Mouse (Mus musculus): ENCODE data around the gene Camk2n2. TPM values are rescaled to one million over a fixed set of nuclear protein-coding genes. Genes with fewer than 3 reads are reported as not detected.
A peak's percentile ranks its signal among the peaks of the same experiment; 100 is the strongest.
"Not testable (repeated sequence)": the region's sequence is repeated elsewhere in the genome, so short reads cannot be mapped to it uniquely, and the experiment has no call there.

The Camk2n2 gene
- 2.9 and 3.6 TPM in 2 replicates for polyA plus RNA-seq (2012; rRNA removed)

DNA sequence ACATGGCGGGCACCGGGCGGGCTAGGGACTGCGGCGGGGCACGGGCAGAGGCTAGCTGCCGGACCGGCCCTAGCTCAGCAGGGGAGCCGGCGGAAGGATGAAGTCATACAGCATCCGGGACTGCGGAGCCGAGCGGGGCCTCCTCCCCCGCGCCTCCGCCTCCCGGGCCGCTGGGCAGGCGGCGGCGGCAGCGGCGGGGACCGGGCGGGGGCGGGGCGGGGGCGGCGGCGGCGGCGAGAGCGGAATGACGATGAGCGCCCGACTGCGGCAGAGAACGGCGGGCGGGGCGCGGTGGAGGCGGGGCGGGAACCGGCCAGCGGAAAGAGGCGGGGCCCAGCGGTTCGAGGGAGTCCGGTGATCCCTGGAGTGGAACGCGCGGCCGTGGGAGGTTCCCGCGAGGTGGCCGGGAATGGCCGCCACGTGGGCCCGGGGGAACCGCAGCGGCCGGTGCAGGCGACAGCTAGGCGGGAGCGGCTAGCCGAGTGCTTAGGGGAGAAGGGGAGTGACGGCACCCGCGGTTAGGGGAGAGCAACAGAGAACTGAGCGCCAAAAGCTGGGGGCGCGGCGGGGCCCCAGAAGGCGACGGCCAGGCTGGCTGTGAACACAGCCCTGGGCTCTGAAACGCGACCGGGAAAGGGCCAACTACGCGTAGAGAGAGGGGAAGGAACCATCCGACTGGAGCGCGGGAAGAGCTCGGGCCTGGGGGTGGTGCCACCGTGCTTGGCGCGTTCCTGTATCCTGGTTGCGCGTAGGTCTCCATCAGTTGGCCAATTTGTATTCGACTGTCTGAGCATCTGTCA, at the start of gene Camk2n2:
Camk2n2 (minus strand) TSS at position 97 of the 800 bp plus-strand sequence.
- no peak for DNase-seq (ENCODE audit: low read depth)

DNA sequence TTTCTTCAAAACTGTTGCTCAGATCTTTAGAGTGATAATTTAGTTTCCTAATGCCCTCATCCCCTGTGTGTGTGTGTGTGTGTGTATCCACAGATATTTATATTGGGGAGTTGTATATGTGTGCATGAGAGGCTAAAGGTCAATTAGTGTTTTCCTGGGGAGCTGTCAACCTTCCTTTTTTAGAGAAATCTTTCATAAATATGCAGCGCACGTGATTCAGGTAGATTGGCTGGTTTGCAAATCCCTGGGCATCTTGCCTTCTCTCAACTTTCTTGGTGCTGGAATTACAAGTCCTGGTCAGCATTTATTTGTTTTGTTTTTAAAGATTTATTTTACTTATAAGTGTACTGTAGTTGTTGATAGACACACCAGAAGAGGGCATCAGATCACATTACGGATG, 49.2 kb upstream of the Camk2n2 start:
- no peak for DNase-seq (ENCODE audit: low read depth)

DNA sequence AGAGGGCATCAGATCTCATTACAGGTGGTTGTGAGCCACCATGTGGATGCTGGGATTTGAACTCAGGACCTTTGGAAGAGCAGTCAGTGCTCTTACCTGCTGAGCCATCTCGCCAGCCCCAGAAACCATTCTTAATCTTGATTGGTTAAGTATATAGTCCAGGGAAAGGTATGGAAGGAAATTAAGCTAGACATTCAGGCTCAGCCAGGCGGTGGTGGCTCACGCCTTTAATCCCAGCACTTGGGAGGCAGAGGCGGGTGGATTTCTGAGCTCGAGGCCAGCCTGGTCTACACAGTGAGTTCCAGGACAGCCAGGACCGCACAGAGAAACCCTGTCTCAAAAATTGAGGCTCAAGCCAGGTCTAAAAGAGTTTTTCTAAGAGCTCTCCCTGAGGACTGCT, 46.9 kb upstream of the Camk2n2 start, which contains the start of gene Eif4g1:
Eif4g1 (plus strand) TSS at position 301 of the 400 bp plus-strand sequence.
- not testable (repeated sequence) for DNase-seq (ENCODE audit: low read depth)

DNA sequence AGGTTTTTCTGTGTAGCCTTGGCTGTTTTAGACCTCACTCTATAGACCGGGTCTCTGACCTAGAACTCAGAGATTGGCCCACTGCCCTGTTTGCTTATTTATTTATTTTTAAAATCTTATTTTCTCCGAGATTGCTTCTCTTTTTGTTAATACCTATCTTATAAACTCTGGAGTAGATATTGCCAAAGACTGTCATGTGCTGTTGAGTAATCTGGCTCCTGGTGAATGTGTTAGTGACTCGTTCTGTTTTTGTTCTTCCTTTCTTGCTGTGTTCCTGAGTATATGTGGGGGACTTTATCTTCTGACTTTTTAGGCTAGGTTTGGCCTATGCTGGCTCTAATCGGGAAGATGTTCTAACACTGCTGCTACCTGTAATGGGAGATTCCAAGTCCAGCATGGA, 36.6 kb upstream of the Camk2n2 start:
- no peak for DNase-seq (ENCODE audit: low read depth)

DNA sequence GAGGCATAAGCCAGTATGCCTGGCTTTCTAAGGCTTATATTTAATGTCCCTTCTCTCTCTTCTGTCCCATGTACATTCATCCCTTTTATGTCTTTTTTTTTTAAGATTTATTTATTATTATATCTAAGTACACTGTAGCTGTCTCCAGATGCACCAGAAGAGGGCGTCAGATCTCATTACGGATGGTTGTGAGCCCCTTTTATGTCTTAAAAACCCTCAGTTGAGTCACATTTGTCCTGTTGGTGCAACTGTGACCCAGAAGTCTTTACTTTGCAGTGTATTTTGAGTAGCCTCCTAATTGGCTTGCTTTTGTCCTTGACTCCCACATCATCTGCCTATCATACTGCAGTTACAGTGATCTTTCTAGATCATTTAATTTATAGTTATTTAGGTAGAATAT, 32.2 kb upstream of the Camk2n2 start:
- no peak for DNase-seq (ENCODE audit: low read depth)

DNA sequence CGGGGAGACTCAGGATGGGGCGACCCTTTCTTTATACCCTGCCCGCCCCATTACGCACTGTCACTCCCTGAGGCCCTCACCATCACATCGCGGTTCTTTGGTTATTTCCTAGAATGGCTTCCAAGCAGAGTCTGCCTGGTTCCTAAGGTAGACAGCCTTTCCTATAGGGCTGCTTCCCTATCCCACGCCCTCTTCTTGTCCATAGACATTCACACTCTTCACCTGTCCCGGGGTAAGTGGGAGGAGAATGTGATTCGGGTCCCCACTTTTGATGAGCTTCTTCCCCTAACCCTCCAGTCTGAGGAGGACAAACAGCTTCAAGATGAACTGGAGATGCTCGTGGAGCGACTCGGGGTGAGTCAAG, 30.8 kb upstream of the Camk2n2 start:
- DNase-seq (ENCODE audit: low read depth), result no peak

DNA sequence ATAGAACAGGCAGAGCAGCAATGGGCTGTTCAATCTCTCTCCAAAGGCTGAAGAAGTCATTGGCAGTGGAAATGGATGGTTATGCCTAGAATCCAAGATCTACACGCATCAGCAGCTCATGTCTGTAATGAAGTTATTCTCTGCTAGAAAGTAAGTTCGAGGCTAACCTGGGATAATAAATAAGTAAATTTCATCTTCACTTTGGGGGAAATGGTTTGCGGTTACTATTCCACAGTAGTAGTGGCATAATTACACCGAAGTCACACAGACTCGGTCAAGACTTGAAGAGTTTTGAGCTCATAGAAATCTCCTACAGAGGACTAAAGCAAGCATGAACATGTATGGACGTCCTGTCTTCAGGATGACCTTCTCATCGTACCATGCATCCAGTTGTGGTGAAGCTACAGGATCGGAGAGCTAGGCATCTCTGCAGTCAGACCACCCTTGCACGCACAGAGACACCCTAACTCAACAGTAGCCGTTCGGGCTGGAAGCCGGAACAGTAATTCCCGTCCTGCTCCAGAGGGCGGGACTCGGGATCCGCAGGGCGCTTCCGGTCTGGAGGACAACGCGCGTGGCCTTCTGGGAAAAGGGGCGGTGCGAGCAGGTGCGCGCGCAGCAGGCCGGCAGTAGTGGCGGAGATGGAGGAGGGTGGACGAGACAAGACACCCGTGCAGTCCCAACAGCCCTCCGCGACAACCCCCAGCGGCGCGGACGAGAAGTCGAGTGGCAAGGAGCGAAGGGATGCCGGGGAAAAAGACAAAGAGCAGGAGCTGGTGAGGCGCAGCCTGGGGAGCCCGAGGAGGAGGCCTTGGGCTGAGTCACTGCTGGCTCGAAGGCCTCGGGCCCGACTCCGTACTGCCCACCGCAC, 30.2 kb upstream of the Camk2n2 start, which contains the start of gene Psmd2:
Psmd2 (plus strand) TSS at position 577 of the 871 bp plus-strand sequence.
- DNase-seq (ENCODE audit: low read depth), result peak; percentile 41

DNA sequence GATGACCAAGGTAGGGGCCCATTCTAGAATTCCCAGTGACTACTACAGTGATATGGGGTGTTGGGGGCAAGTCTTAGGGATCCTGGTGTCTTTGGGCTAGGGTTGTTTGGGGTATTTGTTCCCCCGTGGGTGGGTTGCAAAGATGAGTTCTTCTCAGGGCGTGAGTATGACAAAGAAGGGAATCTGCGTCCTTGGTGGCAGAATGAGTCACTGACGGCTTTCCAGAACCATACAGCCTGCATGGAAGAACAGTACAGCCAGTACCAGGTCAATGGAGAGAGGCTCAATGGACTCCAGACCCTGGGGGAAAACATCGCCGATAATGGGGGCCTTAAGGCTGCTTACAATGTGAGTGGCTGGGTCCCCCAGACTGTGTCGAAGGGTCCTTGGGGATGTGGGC, 22.8 kb upstream of the Camk2n2 start:
- no peak for DNase-seq (ENCODE audit: low read depth)

DNA sequence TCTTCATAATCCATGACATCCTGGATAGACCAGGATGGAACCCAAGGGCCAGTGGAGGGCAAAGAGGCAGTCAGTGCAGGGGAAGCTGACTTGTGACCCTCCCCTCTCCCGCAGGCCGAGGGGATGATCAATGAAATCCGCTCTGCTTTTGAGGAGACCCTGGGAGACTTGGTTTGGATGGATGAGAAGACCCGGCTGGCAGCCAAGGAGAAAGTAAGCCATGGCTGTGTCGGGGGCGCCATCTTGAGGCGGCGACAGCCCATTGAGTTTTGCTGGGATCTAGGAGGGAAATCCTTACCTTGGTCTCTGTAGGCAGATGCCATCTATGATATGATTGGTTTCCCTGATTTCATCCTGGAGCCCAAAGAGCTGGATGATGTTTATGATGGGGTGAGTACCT, 21.1 kb upstream of the Camk2n2 start:
- no peak for DNase-seq (ENCODE audit: low read depth)

DNA sequence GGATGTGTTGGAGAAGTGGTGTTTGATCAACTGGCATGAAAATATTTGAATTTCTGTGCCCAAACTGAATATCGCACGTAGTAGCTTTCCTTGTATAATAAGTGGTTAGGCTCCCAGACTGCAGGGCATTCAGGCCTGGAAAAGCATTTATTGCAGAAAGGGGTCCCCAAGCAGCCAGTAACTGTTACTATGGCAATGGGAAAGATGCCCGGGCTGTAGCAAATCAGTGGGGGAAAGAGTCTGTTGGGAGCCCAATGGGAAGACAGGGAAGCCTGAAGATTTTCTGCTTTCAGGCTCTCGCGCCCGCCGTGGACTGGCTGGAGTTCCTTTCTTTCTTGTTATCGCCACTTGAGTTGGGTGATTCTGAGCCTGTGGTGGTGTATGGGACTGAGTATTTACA, 17.3 kb upstream of the Camk2n2 start:
- DNase-seq (ENCODE audit: low read depth), result no peak

DNA sequence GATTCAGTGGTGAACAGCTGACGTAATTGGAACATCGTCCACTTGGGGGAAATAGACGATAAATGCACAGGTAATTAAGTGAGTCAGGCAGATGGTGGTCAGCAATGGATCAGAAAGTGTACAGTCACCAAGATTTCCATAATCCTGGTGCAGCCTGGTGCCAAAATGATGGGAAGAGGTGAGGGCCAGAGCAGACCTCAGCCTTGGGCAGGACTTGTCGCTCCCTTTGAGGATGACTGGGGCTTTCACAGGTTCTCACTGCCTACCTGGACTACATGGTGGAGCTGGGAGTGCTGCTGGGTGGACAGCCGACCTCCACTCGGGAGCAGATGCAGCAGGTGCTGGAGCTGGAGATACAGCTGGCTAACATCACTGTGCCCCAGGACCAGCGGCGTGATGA, 16.3 kb upstream of the Camk2n2 start:
- no peak for DNase-seq (ENCODE audit: low read depth)

DNA sequence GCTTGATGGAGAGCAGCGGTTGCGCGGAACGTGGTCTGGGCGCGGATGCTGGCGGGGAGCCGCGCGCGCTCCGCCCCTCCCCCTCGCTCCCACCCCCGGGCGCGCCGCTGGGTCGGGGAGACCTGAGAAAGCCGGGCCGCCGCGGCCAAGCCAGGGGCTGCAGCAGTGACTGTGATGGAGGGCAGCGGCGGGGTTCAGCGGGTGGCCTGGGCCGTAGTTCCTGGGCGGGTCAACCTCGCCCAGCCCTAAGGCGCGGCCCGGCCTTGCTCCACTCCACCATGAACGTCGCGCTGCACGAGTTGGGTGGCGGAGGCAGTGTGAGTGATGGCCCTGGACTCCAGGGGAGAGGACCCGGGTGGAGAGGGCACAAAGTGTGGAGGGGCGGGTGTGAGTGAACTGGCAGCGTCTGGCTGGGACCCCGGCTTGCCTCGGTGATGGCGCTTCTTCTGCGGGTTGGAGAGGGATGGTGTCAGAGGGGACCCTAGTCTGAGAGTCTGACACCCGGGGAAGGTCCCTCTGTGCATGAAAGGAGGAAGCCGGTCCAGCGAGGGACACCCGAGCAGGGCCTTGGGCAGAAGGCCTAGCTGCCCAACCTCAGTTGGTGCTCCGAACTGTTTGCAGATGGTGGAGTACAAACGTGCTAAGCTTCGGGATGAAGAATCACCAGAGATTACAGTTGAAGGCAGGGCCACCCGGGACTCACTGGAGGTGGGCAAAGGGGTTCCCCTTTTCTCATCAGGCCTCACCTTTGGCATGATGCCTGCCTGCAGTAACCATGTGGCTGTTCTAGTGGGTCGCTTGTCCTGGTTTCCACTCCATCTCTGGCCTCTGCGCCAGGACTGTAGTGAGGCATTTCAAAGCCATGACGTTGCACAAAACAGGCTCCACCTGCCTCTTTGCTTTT, 8.9 kb upstream of the Camk2n2 start, which contains the start of gene Ece2:
Ece2 (plus strand) TSS at position 98 of the 904 bp plus-strand sequence.
- DNase-seq (ENCODE audit: low read depth), result no peak

DNA sequence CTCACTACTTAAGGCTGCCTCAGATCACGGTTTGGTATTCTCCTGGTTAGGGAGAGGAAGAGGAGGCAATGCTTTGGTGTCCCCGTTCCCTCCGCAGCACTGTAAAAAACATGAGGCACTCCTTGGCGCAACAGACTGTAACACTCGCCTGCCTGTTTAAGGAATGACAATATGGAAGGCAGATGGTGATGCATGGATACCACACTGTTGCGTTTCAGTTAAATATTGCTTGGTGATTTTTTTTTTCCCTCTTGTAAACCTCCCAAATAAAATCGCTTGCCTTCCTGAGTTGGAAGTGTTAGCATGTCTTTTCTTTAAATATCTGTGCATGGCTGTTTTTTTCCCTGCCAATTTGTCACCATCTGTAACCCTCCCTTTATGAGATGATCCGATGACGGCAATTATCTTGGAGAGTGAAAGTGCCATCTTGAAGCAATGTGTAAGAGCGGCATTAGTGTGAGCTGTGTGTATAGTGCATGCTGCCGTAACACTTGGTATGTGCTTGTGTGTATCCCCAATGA, 7.8 kb upstream of the Camk2n2 start:
- DNase-seq (ENCODE audit: low read depth), result no peak

DNA sequence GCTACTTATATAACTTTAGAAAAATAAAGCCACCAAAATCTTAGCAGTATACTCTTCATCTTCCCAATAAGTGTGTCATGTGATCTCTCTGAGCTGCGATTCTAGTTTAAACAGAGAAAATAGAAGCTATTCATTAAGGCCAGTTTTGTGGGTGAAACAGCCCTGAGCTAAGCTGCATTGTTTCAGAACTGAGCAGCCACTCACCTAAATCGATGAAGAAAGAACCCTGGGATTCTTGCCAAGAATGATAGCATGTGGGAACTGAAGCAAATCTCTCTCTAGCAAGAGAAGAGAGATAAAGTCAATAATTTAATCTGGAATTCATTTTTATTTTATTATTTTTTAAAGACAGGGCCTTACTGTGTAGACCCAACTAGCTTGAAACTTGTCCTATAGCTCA, 2.1 kb upstream of the Camk2n2 start:
- no peak for DNase-seq (ENCODE audit: low read depth)

DNA sequence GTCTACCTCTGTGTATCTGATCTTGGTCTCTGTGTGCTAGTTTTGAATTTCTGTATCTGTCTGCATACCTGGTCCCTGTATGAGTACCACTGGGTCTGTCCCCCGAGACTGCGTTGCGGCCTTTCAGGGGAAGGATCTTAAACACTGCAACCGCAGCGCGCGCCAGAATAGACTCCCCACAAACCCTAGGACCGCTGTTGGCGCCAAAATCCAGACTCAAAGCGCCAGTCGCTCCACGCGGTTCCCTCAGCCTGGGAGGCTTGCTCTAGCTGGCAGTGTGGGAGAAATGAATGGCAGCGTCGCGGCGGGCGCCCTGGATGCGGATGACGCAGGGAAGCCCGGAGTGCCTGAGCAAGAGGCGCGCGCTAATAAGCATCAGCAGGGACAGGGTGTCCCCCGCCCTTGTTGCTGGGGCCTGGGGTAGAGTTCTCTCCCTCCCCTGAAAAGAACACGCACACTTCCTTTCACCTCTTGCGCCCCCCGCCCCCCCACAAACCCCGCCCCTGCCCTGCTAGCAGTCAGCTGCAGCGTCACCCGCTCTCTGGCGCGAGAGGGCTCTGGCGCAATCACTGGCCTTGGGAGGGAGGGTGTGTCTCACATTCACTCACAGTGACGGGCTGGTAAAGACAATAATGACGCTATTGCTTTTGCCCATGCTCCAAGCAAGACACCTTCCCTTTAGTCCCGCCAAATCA, 1.1 kb upstream of the Camk2n2 start:
- no peak for DNase-seq (ENCODE audit: low read depth)

DNA sequence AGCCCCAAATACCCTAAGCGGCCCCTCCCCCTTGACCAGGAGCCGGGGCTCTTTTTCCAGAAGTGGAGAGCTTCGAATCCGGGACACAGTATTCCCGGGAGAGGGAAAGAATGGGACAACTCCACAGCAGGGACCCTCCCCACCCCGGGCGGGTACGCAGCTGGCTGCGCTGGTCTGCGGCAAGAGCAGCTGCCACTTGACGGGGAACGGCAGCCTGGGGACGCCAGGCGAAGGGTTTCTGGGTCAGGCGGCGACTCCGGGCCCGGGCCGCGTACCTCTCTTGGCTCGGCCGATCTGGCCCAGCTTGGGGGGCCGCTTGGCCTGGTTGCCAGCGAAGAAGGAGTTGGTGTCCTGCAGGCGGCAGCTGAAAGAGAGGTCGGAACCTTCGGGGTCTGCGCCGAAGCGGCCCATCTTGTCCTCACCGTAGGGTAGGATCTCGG, 316 bp downstream of the Camk2n2 start:
- no peak for DNase-seq (ENCODE audit: low read depth)

DNA sequence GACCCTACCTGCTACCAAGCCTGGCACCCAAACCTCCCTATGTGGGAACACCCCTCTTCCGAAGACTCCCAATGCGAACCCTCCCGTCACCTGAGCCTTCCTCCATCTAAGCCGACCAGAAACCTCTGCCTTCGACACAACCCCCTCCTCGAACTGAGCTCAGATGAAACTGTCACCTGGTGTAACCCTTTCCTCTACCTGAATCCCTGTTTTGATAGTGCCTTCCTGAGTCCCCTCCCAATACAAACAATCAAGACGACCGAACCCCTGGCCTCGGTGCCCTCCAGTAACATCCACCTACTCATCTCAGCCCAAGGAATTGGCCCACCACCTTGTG, 720 bp downstream of the Camk2n2 start:
- DNase-seq (ENCODE audit: low read depth), result no peak

DNA sequence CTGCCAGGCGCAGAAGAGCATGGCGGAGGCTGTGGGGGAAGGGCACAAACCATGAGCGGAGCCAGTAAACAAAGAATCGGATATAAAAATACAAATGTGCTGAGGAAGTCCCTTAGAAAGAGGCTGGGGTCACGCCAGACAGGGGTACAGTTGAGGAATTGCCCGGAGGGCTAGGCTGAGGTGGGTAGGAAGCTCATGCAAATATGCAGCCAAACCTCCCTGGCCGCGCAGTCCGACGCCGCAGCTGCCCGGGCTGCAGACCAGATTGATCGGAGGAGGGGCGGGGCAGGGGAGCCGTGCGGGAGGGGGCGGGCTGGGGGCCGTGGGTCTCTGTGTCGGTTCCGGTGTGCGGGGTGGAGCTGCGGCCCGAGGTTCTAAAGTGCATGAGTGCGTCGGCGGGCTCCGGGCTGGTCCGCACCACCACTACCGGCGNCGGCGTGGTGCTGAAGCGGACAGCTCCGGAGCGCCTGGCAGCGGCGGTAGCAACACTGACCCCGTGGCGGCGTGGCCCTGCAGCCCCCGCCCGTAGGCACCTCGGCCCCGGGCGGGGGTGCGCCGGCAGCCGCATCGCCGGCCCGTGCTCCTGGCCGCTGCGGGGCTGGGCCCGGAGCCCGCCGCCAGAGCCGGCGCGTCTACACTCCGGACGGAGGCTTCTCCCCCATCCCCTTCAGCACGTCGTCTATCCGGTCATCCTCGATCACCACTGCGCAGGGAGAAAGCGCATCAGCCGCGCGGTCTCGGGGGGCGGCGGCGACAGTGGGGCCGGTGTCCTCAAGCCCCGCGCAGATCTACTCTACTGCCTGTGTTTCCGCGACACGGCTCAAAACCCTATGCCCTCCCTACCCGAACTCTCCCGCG, 1.3 kb downstream of the Camk2n2 start:
- DNase-seq (ENCODE audit: low read depth), result no peak

DNA sequence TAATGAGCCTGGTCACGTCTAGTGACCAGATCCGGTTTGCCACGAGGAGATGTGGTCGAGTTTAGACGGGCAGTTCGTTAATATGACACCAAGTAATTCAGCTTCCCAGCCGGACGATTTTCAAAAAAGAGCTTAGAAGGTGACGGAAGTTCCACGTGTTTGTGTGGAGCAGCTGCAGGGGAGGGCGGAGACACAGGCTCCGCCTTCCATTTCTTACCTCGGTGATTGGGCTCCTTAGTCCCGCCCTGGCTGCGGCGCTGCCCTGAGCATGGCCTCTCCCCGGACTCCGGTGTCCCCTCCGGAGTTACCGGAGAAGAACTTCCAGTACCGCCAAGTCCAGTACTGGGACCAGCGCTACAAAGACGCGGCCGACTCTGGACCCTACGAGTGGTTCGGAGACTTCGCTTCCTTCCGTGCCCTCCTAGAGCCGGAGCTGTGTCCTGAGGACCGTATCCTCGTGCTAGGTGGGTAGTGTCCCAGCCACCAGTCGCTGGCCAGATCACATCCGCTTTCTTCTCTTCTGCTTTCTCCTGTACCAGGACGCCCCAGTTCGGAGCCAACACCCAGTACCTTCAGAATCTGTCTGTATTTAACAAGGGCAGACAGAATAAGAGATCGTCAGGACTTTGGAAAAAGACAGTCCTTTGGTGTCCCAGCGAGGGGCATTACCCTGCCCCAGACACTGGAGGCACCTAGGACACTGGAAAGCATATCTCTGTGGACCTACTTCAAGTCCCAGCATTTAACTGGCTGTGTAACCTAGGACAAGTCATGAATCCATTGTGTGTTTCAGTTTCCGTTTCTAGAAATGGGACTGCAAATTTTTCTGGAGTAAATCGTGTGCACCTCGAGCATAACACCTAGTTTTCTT, 9.5 kb downstream of the Camk2n2 start, which contains the start of the genes Eef1akmt4, Gm49333 and Alg3:
Eef1akmt4 (plus strand) TSS at position 237 of the 871 bp plus-strand sequence.
Gm49333 (plus strand) TSS at position 254 of the 871 bp plus-strand sequence.
Alg3 (minus strand) TSS at position 379 of the 871 bp plus-strand sequence.
- DNase-seq (ENCODE audit: low read depth), result peak; percentile 68
